8 mouse cellular contexts compared by ENCODE assay signal in genomic region chr17:80772545-80773453, GRCm38 (mm10). TPM values are rescaled to one million over a fixed set of nuclear protein-coding genes. Genes with fewer than 3 reads are reported as not detected.
DNase-seq lines count a peak whose midpoint lies in the region; ATAC-seq lines count a peak whose summit lies in the region.

No protein-coding gene starts in this region.

- peak; percentile 25 to 26 for DNase-seq in left cerebral cortex, postnatal 36 days (ENCODE audit: low spot score in 2 of 2)
- no peak for DNase-seq in left cerebral cortex, postnatal 4 days
- DNase-seq in MN1 (ENCODE audit: low spot score), result peak; percentile 29
- peak; percentile 73 to 81 for DNase-seq in spleen, postnatal 36 days (ENCODE audit: low spot score in 2 of 2)
- no peak for DNase-seq in gastrocnemius, postnatal 10 days
- DNase-seq in cerebellum, postnatal 4 days (ENCODE audit: low spot score in 2 of 2), result no peak
- no peak for DNase-seq in kidney, postnatal 14 days

- intact Hi-C loops in left cerebral cortex, postnatal 36 days (cut with DNase I), result loop anchor here (2.0 kb wide), 1 partner anchor 28 kb away; no protein-coding TSS in a partner anchor
- intact Hi-C loops in left cerebral cortex, postnatal 4 days (cut with DNase I), result no loop called here

- ATAC-seq in granulocyte monocyte progenitor cell, adult 5-6 weeks (replicated peaks; ENCODE audit: poor library complexity, severe bottlenecking), result peak; percentile 91

RNA-seq across cellular contexts. Expression of gene Map4k3, which starts 44.5 kb away (rescaled TPM):
- total RNA-seq in left cerebral cortex, postnatal 36 days (2021), result 10 to 100 TPM; 63.1 to 69.2 TPM
- total RNA-seq in left cerebral cortex, postnatal 4 days (2021), result 10 to 100 TPM; 67.7 to 72.9 TPM
- total RNA-seq in granulocyte monocyte progenitor cell, adult 5-6 weeks (2014; fragmentation: Nextera tagmentation), result 8.6 and 24.6 TPM in 2 replicates
- total RNA-seq in granulocyte monocyte progenitor cell, adult 5-6 weeks (2017), result 4.0 and 6.1 TPM in 2 replicates
- 10 to 100 TPM; 21.8 to 28.5 TPM for total RNA-seq in gastrocnemius, postnatal 10 days (2021)

Comparison
In these comparisons a context has a peak if more than half of its experiments do, and no peak if none do; other contexts are left out.
1. DNase-seq: peak in left cerebral cortex, postnatal 36 days (2 of 2), MN1 (single experiment) and spleen, postnatal 36 days (2 of 2); none in left cerebral cortex, postnatal 4 days (single experiment), gastrocnemius, postnatal 10 days (single experiment), cerebellum, postnatal 4 days (0 of 2) and kidney, postnatal 14 days (single experiment).